Mouse (Mus musculus) erythroblast, embryonic 14.5 days (primary cell): Measurements from ENCODE around the gene Lmbrd2.

Experiments used
- GATA1 ChIP-seq: IDR thresholded peaks from 2 replicates; pipeline ENCODE4 v1.6.1; 2012; ENCODE audit warnings: low read length, inconsistent platforms, mixed read lengths
- TAL1 ChIP-seq: IDR thresholded peaks from 3 replicates; pipeline ENCODE4 v1.6.1; 2012; ENCODE audit warnings: low read length, inconsistent platforms, mixed read lengths

DNA sequence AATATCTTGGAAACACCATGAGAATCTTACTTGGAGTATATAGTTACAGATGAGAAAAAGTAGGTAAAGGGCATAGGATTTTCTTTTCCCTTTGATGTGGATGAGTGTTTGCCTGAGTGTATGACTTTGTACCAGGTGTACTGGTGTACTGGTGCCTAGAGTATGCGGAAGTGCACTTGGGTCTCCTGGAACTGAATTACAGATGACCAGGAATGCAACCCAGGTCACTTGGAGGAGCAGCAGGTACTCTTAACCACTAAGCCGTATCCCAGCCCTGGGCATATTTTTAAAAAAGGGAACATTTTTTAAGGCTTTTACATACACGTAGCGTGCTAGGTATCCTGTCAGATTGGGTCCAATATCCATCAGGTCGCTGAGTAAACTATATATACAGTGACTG is 43.6 kb downstream of the Lmbrd2 start:
- TF ChIP-seq GATA1 (no peak), TAL1 (no peak)
